Mouse (Mus musculus): ENCODE results near the gene Hoxb2.

Gene Hoxb2

GRCm38 (mm10) chr11:96316696-96317607 is 33.4 kb upstream of the Hoxb2 start:
- DNase-seq (ENCODE audit: low spot score in 2 of 2), result no peak

- DNase-seq (ENCODE audit: low spot score in 2 of 2), result no peak
These were observed 32.5 kb upstream of the Hoxb2 start, which contains the start of gene Hoxb4 for GRCm38 (mm10) chr11:96317608-96318367. TSS of gene Hoxb4 (plus strand) at chr11:96318267.

- DNase-seq (ENCODE audit: low spot score in 2 of 2), result no peak
These were observed 31.8 kb upstream of the Hoxb2 start for GRCm38 (mm10) chr11:96318368-96319070.

GRCm38 (mm10) chr11:96319071-96319902 is 31.0 kb upstream of the Hoxb2 start:
- DNase-seq (ENCODE audit: low spot score in 2 of 2), result no peak

GRCm38 (mm10) chr11:96319910-96320309 is 30.4 kb upstream of the Hoxb2 start:
- DNase-seq (ENCODE audit: low spot score in 2 of 2), result no peak

GRCm38 (mm10) chr11:96320688-96321087 is 29.6 kb upstream of the Hoxb2 start:
- no peak for DNase-seq (ENCODE audit: low spot score in 2 of 2)

GRCm38 (mm10) chr11:96321846-96322245 is 28.5 kb upstream of the Hoxb2 start:
- no peak for DNase-seq (ENCODE audit: low spot score in 2 of 2)

GRCm38 (mm10) chr11:96322738-96323137 is 27.6 kb upstream of the Hoxb2 start:
- no peak for DNase-seq (ENCODE audit: low spot score in 2 of 2)

- no peak for DNase-seq (ENCODE audit: low spot score in 2 of 2)
These were observed 27.2 kb upstream of the Hoxb2 start, which contains the start of gene Hoxb3 for GRCm38 (mm10) chr11:96323154-96323553. TSS of gene Hoxb3 (plus strand) at chr11:96323326.

GRCm38 (mm10) chr11:96324125-96324524 is 26.2 kb upstream of the Hoxb2 start:
- DNase-seq (ENCODE audit: low spot score in 2 of 2), result no peak

GRCm38 (mm10) chr11:96324965-96325364 is 25.4 kb upstream of the Hoxb2 start:
- no peak for DNase-seq (ENCODE audit: low spot score in 2 of 2)

- DNase-seq (ENCODE audit: low spot score in 2 of 2), result no peak
These were observed 24.5 kb upstream of the Hoxb2 start for GRCm38 (mm10) chr11:96325747-96326212.

- no peak for DNase-seq (ENCODE audit: low spot score in 2 of 2)
These were observed 23.6 kb upstream of the Hoxb2 start for GRCm38 (mm10) chr11:96326705-96327104.

GRCm38 (mm10) chr11:96327122-96327521 is 23.2 kb upstream of the Hoxb2 start:
- no peak for DNase-seq (ENCODE audit: low spot score in 2 of 2)

- DNase-seq (ENCODE audit: low spot score in 2 of 2), result no peak
These were observed 22.6 kb upstream of the Hoxb2 start for GRCm38 (mm10) chr11:96327750-96328149.

GRCm38 (mm10) chr11:96328605-96329004 is 21.7 kb upstream of the Hoxb2 start:
- DNase-seq (ENCODE audit: low spot score in 2 of 2), result no peak

GRCm38 (mm10) chr11:96332105-96332504 is 18.2 kb upstream of the Hoxb2 start:
- DNase-seq (ENCODE audit: low spot score in 2 of 2), result no peak

GRCm38 (mm10) chr11:96332618-96333032 is 17.7 kb upstream of the Hoxb2 start:
- no peak for DNase-seq (ENCODE audit: low spot score in 2 of 2)

GRCm38 (mm10) chr11:96333241-96334001 is 16.9 kb upstream of the Hoxb2 start:
- no peak for DNase-seq (ENCODE audit: low spot score in 2 of 2)

GRCm38 (mm10) chr11:96334002-96334364 is 16.3 kb upstream of the Hoxb2 start:
- no peak for DNase-seq (ENCODE audit: low spot score in 2 of 2)

Data from urinary bladder, postnatal 4 days (tissue).